Mouse (Mus musculus): ENCODE measurements around the gene Itm2c.

Itm2c gene

DNA sequence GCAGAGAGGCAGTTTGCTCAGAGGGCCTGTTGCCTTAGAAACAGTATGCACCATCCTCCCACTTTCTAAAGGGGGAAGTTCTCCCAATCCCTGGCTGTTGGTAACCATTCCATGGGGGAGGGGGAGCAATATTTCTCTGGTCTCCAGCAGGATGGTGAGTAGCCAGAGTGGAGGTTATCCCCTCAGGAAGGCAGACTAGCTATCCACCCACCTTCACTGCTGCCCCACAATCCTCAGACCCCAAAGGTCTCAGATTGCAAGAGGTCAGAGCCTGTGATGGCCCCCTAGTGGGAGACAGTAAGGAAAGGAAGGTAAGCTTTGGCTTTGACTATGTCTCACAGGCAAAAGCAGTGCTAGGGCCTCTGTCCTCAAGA lies 5.3 kb downstream of the Itm2c start:
- DNase-seq (ENCODE audit: low spot score in 2 of 2), result no peak

DNA sequence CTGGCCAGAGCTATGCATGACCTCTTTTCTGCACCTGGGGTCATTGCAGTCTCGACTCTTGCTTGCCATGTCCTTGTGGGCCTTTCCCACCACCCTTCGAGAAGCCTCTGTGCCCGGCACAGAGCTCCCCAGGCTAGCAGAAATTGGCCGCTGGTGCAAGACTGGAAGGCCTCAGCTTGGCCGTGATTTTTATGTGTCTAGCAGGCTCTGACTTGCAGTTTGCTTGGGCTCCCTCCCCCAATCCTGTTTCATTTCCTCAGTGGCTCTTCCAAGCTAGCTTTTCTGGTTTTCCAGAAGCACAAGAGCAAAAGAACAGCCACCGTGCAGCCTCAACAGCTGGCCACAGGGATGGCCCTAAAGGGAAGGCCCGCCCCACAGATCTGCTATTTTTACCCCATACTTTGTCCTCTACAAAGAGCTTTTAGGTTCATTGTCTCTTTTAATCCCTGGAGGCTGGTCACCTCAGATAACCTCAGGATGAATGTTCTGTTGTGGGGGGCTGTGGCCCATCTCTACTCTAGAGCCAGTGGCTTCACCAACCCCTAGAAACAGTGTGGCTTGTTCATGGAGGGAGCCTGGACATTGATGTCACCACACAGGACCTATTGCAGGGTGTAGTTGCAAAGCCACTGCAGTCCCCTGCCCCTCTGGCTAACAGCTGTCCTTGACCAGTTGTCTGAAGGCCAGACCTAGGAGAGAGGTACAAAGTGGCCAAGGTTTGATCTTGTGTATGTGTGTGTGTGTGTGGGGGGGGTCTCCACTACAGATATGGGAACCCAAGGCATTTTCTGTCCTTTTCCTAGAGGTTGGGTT lies 6.6 kb downstream of the Itm2c start:
- DNase-seq (ENCODE audit: low spot score in 2 of 2), result no peak

DNA sequence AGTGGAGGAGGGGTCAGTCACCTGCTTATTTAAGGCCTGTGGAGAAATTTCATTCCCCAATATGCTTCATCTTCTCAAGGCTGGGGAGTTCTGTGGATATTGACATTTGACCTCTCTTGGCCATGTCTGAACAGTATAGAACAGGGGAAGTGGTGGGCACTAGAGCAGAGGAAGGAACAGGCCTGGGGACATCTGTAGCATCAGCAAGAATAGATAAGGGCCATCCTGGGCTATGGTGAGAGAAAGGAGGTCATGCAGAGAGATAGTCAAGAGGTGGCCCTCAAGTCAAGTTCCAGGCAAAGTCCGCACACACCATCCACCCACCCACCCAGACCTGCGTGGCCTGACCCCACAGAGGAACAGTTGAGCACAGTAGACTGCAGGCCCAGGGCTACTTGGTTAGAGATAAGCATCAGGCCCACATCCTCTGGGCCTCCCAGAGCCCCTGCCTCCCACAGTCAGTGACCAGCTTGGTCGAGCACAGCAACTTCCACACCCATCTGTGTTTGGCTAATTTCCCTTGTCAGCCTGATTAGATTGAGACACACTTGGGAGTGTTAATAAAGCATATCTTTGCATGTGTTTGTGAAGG lies 7.5 kb downstream of the Itm2c start:
- no peak for DNase-seq (ENCODE audit: low spot score in 2 of 2)

DNA sequence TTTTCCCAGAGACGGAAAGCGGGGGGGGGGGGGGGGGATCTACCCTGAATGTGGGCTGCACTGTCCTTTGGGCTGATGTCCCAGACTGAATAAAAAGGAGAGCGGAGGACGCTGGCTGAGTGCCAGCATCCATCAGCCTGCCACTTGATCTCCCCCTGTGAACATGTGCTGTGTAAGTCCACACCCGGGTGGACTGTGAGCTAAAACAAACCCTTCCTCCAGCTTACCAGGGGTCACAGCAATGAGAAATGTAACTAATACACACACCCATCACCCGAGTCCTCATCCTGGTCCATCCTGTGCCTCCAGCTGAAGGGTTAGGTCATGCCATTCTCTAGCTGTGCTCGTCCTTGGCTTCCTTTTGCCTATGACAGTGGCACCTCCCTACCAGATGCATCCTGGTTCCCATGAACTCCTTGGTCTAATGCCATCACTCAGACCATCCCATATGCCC lies 8.1 kb downstream of the Itm2c start:
- no peak for DNase-seq (ENCODE audit: low spot score in 2 of 2)

DNA sequence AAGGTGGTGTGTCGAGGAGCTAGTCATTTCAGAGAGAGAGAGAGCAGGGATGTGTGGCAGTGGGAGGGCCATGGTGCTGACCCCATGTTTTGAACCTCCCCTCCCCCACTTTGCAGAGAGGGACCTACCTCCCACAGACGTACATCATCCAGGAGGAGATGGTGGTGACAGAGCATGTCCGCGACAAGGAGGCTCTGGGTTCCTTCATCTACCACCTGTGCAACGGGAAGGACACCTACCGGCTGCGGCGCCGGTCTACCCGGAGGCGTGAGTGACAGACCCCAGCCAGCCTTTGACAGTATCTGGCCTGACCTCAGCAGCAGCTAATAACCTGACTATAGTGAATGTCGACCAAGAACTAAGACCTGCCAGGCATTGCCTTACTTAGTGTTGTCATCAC lies 12.8 kb downstream of the Itm2c start:
- no peak for DNase-seq (ENCODE audit: low spot score in 2 of 2)

DNA sequence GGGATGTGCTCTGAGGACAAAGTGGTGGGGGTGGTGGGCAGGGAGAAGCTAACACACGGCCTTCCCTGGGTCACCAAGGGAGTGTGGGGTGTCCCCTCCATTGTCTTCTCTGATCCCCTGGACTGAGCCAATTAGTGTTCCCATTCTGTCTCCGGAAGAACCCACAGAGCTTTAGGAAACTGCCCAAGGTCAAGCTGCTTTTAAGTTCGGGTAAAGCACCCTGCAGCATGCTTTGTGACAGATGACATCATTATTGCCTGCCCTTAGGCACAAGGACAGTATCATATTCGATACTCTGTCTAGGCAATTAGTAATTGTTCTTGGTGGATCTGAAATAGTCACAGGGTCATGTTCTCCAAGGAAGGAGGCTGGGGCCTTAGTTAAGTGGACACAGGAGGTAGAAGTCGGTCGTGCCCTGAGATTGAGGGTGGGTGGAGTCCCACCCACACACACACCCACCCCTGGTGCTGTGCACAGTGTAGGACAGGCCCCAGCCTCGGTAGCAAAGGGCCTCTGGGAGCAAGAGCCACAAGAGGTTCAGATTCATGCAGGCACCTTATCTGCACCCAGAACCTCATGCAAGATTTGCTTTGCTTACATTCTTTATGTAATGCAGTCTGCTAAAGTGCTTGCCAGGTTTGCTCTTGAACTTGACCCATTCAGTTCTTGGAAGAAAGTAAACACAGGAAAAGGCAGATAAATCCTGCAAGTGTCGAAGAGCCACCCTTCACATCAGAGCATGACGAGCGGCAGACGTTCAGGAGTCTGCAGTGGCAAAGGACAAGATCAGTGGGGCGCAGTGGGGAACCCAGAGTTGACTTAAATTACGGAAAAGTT lies 14.9 kb downstream of the Itm2c start:
- DNase-seq (ENCODE audit: low spot score in 2 of 2), result no peak

DNA sequence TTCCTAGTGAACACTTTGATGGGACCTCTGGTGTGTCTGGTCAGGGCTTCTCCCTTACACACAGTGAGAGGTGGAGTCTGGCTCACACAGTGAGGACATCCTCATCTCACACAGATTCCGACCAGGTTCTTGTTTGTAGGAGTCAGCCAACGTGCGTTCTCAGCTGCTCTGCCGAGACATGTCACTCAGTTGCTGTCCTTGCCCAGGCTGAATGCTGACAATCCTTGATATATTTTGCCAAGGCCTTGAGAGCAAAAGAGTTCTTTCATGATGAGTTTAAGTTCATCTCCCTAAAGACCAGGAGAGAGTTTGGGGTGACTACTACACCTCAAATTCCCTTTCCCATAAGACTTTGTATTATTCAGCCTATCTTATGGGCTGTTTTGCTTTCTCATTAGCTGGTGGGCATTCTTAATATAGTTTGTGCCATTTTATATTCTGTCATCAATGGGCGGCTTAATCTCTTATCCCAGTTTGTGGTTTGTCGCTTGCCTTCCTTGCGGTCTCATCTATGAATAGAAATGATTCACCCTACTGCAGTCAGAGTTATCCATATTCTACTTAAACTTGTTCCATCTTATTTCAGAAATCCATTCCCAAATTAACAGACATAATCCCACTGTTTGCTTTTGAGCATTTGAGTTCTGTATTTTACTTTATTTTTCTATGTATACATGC lies 19.1 kb downstream of the Itm2c start:
- DNase-seq (ENCODE audit: low spot score in 2 of 2), result no peak

DNA sequence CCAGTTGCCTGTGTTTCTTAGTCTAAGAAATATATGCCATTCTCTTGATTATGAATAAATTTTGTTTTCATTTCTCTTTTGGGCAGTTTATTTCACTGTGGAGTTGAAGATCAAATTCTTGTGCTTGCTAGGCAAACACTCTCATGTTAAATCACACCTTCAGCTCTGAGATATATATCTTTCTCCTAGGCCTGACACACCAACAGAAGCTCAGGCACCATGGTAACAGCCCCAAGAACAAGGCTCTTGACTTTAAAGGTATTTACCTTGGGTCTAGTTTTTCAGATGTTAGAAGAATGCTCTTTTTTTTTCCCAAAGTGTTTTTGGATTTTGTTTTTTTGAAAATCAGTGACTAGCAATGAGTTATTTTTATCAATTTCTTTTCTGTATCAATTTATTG lies 21.8 kb downstream of the Itm2c start:
- DNase-seq (ENCODE audit: low spot score in 2 of 2), result no peak

DNA sequence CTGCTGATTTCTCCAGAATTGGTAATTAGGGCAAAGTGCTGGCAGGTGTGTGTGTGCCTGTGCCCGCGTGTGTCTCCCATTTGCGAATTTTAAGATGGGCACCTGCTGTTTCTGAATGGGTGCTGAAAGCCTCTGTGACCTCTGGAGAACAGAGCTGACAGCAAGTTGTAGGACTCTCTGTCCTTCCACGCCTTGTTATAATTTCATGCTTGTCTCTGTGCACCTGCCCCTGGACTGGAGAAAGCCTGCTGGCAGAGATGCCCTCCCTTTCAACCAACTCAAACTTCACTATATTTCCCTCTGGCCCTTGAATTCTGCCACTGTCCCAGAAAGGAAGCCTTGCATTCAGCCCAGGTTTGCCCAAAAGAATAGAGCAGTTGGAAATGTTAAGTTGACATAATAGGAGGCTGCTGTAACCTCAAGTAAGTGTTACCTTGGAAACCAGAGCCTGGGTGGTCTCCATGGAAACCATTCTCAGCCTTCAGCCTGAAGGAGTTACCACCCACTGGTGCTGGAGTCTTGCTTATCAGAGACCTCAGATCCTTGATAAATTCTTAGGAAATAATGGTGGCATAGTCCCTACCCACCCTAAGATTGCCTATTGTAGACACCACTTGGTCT lies 22.9 kb downstream of the Itm2c start:
- DNase-seq (ENCODE audit: low spot score in 2 of 2), result no peak

DNA sequence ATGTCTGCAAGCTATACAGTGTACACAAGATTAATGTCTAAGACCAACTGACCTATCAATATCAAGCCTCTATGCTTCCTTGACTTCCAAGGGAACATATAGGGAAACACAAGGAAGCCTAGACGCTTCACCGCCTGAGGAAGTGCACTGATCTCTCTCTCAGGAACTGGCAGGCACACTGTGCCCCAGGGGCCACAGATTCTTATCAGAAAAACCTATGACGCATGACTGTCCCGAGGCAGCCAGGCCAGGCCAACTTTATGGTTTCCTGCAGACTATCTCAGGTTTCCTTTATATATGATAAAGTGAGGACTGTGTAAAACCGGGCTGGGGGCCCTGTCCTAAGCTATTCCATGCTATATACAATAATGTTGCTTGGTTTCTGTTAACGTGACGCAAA lies 25.5 kb downstream of the Itm2c start:
- no peak for DNase-seq (ENCODE audit: low spot score in 2 of 2)

DNA sequence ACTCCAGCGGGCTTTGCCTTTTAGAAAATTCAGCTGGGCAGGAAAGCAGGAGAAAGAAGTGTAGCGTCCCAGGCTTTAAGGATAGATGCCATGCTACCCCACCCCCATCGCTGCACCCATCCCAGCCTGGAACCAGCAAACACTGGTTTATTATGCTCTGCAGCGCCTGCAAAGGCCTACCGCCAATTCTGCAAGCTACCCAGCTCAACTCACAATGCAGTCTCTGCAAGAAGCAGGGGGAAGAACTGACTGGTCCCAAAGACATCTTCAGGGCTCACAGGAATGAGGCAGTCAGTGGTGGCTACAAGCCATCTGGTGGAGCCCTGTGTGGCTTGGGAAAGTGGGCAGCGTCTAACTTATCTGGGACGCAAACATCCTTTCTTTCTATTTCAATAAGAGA lies 27.6 kb downstream of the Itm2c start:
- DNase-seq (ENCODE audit: low spot score in 2 of 2), result no peak

DNA sequence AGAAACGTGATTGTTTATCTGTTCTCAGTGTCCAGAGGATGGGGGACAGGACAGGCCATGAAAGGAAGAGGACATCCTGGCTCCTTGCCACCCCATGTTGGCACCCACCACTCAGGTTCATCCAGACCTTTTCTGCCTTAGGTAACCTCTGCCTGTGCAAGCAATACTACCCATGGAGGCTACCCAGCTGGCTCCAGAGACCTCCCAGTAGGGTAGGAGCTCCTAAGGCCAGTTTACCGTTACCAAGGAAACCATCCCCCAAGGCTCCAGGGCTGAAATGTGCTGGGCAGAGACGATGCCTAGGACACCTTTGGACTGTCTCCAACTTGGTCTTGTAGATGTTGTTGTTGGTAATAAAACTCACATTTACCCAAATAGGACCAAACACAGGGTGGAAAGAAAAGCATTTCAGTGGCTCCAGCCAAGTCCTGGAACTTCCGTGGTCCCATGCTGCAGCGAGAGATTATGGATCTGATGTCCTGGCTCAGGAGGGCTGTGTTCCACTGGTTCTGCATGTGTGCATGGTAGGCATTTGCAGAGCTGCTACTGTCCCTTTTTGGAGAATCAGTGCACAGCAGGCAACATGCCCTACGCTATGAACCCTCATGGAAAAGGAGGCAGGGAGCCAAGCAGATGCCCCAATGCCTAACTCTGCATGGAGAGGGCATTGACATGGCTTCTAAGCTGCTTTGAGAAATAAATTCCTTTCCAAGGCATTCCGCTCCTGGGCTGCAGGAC lies 28.2 kb downstream of the Itm2c start:
- no peak for DNase-seq (ENCODE audit: low spot score in 2 of 2)

DNA sequence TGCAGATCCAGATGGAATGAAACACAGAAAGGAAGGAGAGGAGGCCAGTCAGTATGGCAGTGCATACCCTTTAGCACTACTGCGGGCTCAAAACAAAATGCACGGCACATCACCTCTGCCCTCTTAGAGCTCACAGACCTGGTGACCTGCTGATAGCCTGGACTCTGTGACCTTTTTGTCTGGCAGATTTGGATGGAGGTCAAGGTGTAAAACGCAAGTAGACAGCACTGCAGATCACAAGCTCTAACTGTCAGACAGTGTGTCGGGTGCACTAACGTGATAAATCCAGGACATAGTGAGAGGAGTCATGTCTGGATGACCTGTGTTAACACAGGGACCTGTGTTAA lies 28.8 kb downstream of the Itm2c start:
- DNase-seq (ENCODE audit: low spot score in 2 of 2), result no peak

DNA sequence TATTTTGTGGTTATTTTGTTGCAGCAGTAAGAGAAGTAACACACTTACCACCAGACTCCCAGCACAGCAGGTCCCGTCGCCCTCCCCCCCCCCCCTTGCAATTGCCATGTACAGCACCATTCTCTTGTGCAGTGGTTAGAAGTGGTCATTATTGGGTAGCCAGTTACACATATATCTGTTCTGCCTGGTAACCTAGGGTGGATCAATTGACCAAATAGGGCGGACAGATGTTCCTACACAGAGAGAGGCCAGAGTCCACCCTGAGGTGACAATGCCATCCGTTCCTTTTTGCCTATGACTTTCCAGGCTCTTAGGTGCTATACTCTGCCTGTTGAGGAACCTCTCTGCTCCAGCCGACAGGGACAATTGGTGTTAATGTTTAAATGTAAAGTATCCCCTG lies 31.1 kb downstream of the Itm2c start:
- DNase-seq (ENCODE audit: low spot score in 2 of 2), result no peak

DNA sequence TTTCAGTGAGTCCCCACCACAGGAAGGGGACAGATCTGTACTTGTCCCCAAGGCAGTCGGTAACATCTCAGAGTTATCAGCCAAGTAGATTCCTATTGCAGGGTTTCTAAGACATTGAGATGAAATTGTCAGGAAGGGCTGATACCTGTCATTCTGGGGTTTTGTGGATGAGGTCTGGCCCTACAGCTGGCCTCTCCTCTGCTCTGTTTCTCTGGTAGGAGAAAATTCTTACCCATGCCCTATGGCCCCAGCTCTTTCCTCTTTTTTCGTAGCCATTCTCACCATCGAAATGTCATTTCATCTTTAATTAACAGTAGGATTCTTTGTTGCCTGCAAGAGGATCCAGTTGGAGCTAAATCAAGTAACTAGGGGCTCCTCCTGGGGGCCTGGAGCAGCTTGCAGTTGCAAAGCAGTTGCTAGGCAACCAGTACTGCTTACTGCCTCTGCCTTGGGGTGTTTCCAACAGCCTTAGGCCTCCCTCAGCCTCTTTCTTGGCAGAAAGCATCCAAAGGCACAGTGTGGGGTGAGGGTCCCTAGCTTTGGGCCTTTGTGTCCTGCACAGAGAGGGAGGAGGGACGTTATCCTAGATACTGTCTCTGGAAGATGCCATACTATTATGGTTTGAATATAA lies 34.1 kb downstream of the Itm2c start, which contains the start of gene 4933407L21Rik:
Gene 4933407L21Rik (plus strand): TSS at position 427 of the 631 bp plus-strand sequence.
- peak; percentile 8 to 34 for DNase-seq (ENCODE audit: low spot score in 2 of 2)

DNA sequence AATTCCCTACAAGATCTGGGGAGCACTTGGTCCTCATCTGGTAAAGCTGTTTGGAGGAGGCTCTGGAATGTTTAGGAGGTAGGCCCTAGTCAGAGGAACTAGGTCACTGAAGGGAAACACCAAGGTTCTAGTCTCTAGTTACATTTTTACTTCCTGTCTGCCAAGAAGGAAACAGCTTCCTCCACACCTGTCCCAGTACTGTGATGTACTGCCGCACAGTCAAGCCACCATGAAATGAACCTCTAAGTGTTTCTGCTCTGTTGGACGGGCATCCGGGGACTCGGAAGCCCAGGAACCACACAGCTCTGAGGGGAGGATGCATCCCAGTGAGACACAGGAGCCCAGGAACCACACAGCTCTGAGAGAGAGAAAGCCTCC lies 34.6 kb downstream of the Itm2c start:
- peak; percentile 16 to 26 for DNase-seq (ENCODE audit: low spot score in 2 of 2)

DNA sequence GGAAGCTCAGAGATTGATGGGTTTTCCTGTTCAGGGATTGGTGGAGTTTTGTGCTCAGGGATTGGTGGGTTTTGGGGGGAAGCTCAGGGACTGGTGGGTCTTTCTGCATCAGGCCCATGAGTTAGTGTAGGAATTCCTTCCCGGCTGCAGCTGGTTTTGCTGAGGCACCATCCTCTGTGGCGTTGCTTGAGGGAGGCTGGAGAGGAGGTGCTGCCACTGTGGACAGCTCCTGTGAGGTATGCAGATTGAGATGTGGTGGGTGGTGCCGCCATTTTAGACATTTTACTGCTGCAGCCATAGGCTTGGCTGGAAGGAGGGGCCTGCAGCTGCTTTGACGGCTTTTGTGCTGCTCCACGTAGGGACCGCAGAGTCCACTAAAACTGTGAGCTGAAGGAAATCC lies 35.3 kb downstream of the Itm2c start:
- no peak for DNase-seq (ENCODE audit: low spot score in 2 of 2)

DNA sequence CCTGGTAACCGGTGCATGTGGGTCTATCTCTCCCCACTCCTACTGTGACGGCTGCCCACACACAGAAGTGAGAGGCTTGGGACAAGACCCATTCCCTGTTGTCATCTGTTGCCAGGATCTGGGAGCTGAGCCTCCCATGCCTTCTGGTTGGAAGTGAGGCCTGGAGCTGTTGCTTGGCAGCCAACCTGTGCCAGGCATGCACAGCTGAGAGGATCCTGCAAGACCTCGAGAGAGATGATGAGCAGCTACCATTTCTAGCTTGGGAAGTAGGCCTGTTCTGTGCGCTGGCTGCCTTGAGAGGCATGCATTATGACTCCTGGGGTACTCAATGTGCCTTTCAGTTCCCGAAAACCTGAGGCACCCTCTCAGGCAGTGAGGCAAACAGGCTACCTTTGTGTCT lies 37.1 kb downstream of the Itm2c start:
- DNase-seq (ENCODE audit: low spot score in 2 of 2), result no peak

DNA sequence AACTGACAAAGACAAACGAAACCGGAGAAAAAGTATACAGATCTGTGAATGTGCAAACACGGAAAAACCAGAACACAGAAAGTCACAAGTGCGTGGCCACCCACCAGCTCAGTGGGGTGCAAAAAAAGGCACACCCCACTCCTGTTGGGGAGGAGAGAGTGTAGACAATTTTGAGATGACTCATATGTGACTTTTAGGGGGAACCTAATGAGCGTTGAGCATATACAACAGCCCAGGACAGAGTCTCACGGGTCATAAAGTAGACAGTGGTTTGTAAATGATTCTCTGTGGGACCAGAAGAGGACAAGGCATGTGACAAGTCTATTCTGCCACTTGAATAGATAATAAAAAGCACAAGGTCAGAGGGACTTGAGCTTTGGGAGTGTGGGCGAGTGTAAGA lies 39.1 kb downstream of the Itm2c start:
- no peak for DNase-seq (ENCODE audit: low spot score in 2 of 2)

DNA sequence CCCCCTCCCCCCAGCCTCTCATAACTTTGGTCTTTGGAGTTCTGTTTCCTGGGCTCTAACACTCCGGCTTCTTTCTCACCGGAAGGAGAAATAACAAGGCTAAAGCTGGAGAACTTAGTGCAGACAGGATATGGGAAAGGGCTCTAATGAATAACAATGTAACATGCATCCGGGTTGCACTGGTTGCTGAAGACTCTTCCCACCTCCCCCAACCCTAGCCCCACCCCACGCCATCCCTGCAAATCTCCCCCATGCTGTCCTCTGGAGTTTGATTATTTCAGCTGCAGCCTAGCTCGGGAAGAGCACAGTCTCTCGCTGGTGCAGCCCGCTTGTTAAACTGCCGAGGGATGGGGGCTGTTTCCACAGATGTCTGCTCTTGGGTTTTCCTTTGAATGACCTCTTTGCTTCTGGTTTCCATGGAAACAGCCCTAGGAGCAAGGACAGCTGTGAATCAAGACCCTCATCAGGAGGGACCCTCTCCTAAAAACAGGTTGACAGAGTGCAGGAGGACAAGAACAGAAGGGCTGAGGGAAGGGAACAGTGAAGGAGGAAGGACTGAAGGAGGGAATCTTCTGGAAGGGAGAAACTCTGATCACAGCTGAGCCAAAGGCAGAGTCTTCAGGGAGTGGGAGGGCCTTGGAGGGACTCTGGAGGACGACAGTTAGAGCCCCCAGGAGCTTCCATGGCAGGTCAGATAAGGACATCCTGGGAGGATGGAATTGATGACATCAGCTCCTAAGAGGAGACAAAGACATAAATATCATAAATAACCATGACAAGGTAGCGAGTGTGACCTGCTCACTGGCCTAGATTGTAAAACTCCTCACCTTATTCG lies 39.8 kb downstream of the Itm2c start:
- no peak for DNase-seq (ENCODE audit: low spot score in 2 of 2)

Data from thymus, postnatal 10 days (tissue).